Mouse (Mus musculus) ZHBTc4 (cell line): ENCODE measurements around the gene Muc1.

Experiments used
- DNase-seq: peaks from one replicate; pipeline ENCODE4 v3.0.0-alpha.2; 2011; ENCODE audit warnings: low read depth, low spot score

Gene Muc1

DNA sequence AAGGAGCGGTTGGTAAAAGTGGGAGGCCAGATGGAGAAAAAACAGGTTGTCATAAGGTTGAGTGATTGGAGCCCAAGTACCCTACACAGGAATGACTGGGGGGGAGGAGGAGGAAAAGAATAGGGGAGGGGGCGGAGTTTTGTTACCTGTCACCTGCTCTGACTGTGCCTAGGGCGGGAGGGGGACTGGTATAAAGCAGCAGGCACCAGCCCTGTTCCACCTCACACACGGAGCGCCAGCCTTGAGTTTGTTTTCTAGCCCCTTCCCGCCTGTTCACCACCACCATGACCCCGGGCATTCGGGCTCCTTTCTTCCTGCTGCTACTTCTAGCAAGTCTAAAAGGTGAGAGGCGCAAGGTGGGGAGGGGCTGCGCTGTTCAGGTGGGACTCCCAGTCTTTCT is at the start of gene Muc1:
Gene Muc1 (plus strand): TSS at position 222 of the 400 bp plus-strand sequence.
- DNase-seq: no peak

GRCm38 (mm10) chr3:89181749-89182500 is 46.9 kb upstream of the Muc1 start:
- DNase-seq: no peak

GRCm38 (mm10) chr3:89182531-89183057 is 46.3 kb upstream of the Muc1 start:
- DNase-seq: no peak

DNA sequence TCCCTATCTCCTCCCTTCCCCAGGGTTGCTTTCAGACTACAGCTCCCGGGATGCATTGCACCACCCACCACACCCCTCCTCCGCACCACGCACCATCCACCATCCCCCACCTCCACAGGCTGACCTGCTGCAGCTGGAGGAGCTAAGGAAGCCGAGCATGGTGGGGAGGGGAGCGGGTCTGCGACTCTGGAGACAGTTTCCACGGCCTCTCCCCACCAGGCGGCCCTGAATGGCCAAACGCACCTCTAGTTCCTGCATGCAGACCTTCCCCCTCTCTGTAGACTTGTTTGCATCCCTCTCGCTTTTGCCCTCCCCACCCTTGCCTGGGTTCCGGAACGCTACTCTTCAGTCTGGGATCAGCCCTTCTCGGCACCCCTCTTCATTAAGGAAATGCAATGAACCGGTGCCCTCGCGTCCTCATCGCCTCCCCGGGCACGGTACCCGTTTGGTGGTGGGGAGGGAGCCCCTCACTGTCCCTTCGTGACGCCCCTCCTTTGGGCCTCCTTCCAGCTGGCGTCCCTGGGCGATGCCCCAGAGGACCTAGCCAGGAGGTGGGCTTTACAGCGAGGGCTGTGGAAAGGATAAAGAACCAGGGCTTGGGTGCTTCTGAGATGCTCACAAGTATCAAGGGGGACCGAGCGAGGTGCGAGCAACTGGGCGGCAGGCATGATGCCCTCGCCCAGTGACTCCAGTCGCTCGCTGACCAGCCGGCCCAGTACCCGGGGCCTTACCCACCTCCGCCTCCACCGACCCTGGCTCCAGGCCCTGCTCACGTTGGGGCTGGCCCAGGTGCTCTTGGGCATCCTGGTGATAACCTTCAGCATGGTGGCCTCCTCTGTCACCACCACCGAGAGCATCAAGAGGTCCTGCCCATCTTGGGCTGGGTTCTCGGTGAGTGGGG is 45.5 kb upstream of the Muc1 start, which contains the start of gene Fam189b:
Gene Fam189b (plus strand): TSS at position 86 of the 901 bp plus-strand sequence.
- DNase-seq: peak; percentile 93

DNA sequence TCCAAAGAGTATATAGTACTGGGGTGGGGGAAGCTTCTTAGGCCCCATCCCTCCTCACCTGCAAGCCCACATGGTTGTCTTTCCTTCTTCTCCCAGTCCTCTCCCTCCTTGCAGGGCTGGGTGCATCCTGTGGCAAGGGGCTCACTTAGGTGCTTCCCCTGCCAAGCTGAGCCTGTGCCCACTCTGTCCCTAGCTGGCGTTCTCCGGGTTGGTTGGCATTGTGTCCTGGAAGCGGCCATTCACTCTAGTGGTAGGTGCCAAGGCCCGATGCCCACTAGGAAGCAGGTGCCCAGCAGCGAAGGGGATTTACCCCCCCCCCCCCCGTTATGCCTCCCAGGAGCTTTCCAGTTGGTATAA is 44.9 kb upstream of the Muc1 start:
- no peak for DNase-seq

DNA sequence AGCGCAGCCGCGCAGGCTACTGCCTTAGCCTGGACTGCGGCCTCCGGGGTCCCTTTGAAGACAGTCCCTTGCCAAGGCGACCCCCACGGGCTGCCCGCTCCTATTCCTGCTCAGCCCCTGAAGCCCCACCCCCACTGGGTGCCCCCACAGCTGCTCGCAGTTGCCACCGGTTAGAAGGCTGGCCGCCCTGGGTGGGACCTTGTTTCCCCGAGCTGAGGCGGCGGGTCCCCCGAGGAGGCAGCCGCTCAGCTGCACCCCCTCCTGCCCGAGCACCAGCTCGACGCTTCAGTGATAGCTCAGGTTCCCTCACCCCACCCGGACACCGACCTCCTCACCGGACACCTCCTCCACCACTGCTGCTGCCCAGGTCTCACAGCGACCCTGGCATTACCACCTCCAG is 41.7 kb upstream of the Muc1 start:
- peak; percentile 40 for DNase-seq

DNA sequence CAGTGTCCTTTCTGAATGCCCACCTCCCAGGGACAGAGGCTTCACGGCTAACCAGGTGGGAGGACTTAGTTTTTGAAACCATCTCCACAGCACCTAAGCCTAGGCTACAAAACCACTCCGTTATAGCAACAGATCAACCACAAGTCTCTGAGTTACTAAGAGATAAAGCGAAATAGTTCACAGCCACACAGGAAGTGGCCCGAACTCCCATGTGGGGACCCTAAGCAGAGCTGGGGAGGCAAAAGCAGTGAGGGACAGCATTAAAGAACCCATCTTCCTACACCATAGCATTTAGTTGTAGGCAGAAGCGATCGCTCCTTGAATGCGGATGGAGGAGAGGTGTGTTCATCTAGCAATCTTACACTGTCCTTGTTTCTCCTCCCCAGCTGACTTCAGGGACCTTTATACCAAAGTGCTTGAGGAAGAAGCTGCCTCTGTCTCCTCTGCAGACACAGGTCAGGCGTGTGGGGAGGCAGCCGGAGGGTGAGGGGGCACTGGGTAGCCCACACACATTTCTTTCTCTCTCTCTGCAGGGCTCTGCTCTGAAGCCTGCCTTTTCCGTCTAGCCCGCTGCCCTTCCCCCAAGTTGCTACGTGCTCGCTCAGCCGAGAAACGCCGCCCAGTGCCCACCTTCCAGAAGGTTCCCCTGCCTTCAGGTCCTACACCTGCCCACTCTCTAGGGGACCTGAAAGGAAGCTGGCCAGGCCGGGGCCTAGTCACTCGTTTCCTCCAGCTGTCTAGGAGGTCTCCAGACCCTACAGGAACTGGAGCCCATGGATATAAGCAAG is 41.0 kb upstream of the Muc1 start:
- DNase-seq: no peak

DNA sequence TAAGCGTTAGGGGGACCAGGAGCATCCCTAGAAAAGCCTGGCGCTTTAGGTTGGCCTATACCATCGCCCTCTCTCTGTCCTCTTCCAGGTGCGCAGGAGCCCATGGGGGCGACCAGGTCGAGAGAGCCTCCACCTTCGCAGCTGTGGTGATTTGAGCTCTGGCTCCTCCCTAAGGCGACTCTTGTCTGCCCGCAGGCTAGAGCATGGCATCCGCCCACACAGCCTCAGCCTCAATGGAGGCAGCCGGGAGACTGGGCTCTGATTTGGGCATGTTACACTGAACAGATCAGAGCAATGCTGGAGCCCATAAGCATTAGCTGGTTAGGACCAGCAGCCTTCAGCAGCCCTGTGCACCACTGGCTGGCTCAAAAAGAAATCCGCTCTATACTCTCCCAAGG is 40.4 kb upstream of the Muc1 start:
- DNase-seq: peak; percentile 61

- DNase-seq: no peak
Observed at GRCm38 (mm10) chr3:89190436-89190835, 38.4 kb upstream of the Muc1 start.

DNA sequence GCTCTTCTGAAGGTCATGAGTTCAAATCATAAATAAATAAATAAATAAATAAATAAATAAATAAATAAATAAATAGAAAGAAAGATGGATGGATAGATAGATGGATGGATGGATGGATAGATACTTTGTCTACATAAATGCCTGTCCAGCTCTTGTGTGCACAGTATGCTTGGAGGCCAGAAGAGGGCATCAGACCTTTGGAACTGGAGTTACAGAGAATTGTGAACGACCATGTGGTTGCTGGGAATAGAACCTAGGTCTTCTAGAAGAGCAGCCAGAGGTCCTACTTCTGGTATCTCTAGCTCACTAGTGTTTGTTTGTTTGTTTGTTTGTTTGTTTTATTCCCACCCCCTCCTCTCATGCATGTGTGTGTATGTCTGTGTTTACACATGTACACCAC is 35.5 kb upstream of the Muc1 start:
- DNase-seq: no peak

DNA sequence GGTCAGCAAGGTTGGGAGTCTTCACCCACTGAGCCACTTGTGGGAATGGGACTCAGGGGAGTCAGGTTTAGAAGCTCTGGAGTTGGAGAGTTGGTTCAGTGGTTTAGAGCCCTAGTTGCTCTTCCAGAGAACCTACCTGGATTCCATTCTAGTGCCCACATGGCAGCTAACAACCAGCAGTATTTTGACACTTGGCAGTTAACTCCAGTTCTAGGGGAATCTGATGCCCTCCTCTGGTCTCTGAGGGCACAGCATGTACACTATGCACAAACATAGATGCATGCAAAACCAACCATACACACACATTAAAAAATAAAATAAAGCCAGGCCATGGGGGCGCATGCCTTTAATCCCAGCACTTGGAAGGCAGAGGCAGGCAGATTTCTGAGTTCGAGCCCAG is 35.0 kb upstream of the Muc1 start:
- DNase-seq: no peak

DNA sequence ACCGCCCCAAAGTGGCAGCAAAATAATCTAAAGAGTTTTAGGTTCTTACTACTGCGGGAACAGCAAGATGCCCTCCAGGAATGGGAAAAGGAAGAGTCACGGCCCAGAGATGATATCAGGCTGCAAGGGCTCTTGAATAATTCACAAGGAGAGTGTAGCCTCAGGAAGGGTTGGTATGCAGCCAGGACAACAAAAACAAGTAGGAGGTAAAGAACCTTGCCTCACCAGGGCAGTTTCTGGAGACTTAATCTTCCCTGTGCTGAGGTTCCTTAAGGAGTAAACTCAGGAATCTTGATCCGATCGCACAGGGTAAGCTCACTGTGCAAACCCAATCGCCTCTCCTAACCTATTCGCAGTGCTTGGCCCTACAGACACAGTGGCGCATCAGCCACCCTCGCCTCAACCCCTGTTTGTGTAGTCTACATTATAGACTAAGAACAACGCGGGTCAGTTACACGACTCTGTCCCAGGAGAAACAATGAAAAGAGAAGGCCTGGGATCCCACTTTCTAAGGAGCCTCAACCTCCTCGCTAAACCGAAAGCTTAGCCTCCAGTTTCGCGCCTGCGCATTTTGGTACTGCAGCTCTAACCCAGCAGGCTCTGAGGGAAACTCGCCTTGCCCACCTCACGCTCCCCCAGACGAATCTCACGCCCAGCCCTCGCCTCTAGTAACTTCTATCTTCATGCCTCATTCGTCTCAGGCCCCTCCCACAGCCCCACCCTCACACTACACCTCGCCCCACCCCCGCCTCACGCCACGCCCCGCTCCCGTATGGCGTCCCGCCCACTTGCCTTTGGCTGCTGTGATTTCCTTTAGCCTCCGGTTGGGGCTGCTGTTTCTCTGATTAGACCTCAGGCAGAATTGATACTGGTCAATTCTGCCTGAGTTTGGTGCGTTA is 32.6 kb upstream of the Muc1 start:
- peak; percentile 96 for DNase-seq

DNA sequence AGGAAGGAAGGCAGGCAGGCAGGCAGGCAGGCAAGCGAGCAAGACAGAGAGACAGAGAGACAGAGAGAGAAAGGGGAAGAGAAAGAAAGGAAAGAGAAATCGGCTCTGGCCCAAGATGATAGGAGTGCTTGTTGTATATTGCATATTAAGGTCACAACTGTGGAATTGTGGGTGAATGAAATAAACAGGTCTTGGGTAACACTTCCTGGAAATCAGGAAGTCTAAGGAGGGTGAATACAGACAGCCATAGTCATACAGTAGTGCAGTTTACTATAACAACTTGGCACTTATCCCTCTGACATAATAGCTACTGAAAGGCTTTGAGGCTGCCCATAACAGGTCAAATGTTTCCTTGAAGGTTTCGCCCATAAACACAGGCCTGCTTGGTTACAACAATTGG is 29.0 kb upstream of the Muc1 start:
- no peak for DNase-seq

GRCm38 (mm10) chr3:89202253-89203141 is 26.4 kb upstream of the Muc1 start, which contains the start of gene Gba:
Gene Gba, plus strand, starts transcription at chr3:89202928.
- peak; percentile 94 for DNase-seq

DNA sequence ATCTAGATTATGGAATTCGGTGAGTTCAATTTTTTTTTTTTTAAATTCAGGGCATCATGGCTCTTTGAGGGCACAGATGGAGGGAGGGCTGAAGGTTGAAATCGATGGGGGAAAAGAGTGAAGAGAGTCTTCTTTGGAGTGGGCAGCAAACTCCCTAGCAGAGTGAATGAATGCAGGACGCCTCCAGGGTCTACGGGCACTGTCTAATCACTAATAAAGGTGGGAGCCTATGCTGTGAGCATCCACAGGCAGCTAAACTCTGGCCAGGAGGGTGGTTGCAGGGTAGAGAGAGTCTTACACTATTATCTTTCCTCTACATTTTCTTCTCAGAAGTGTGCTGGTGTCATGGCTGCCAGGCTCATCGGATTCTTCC is 25.7 kb upstream of the Muc1 start:
- DNase-seq: no peak

GRCm38 (mm10) chr3:89206079-89206478 is 22.8 kb upstream of the Muc1 start:
- no peak for DNase-seq

- DNase-seq: no peak
Observed at GRCm38 (mm10) chr3:89206695-89207094, 22.2 kb upstream of the Muc1 start.

GRCm38 (mm10) chr3:89208075-89208657 is 20.7 kb upstream of the Muc1 start:
- no peak for DNase-seq

DNA sequence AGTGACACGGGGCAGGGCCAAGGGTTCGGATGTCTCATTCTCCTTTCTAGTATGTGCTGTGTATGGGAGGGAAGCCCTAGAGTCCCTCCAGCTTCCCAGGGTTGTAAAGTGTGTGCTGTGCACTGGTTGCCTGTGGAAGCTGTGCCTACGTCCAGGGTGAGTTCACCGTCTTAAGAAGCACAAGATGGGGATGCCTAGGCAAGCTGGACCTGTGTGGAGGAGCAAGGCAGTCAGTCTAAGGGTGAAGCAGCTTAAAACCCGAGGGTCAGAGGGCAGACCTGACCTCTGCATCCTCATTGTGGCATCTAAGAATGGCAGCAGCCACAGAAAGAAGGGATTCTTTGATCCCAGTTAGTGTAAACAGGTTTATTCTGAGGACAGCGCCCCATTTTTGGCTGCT is 20.1 kb upstream of the Muc1 start:
- DNase-seq: no peak
